Mouse (Mus musculus): ENCODE results near the gene Maip1.

- TF ChIP-seq CTCF (IDR thresholded peaks at IDR 0.05; ENCODE audit: low read depth) (no peak), EP300 (IDR thresholded peaks at IDR 0.05; ENCODE audit: low read depth) (no peak)
Measured at GRCm38 (mm10) chr1:57450241-57450640, 44.1 kb downstream of the Maip1 start.
